Mouse (Mus musculus): Measurements from ENCODE around the gene Ap1s3. TPM values are rescaled to one million over a fixed set of nuclear protein-coding genes. Genes with fewer than 3 reads are reported as not detected.

The Ap1s3 gene
- total RNA-seq, 2 experiments from 2014 or later: 0.14 TPM; not detected in 1

DNA sequence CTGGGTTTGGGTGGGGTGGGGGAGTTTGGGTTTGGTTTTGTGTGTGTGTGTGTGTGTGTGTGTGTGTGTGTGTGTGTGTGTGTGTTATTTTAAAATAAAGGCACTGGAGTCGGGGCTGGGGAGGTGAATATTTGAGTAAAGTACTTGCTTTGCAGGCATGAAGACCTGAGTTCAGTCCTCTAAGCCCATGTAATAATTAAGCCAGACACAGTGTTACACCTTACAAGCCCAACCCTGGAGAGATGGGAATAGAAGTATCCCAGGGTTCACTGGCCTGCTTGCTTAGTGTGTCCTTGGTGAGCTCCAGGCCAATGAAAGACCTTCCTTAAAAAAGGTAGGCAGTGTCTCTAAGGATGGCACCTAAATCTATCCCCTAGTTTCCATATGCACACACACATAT is 80.7 kb downstream of the Ap1s3 start:
- DNase-seq: no peak

DNA sequence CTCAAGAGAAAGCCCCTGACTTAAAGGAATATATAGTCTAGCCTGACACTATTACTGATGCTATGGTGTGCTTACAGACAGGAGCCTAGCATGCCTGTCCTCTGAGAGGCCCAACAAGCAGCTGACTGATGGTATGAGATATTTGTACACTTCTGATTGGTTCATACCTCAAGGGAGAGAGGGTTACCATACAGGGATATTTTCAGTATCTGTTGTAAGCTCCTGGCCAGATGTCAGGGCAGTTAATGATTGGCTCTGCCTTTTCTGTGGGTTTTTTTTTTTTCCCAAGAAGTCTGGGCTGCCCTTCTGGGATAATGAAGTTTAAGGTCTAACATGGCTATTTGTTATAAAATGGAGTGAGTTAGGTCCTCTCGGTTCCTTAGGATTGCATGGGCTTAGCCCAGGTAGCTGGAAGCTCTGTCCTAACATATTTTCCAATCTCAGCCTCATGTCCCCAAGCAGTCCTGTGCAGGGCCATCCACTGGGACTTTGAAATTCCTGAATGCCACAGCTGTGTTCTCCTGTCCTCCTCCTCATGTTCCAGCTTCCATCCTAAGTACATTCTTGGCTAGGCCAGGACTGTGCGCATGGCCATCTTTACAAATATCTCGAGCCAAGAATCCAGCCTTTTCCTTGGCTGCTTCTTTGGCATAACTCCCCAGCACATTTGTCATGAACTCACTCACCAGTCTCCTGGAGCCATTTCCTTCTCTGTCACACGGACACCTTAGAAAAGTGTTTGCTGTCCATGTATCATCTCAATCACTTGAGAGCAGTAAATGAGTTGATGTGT is 81.6 kb downstream of the Ap1s3 start:
- DNase-seq: no peak

DNA sequence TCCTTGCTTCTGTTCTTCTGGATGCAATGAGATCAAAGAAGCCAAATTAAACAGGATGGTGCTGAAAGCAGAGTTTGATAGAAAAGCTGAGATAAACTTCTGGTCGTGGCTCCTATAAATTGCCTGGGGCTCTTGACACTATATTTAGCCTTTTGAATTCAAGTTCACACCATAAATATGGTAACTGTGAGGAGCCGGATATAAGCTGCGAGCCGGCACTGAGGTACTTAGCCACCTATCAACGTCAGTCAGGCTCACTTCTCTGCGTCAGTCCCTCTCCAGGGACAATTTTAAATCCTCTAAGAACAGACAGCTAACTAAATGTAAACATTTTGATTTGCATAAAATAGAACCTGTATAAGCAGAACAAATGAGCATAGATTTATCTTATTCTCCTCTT is 82.3 kb downstream of the Ap1s3 start:
- no peak for DNase-seq

DNA sequence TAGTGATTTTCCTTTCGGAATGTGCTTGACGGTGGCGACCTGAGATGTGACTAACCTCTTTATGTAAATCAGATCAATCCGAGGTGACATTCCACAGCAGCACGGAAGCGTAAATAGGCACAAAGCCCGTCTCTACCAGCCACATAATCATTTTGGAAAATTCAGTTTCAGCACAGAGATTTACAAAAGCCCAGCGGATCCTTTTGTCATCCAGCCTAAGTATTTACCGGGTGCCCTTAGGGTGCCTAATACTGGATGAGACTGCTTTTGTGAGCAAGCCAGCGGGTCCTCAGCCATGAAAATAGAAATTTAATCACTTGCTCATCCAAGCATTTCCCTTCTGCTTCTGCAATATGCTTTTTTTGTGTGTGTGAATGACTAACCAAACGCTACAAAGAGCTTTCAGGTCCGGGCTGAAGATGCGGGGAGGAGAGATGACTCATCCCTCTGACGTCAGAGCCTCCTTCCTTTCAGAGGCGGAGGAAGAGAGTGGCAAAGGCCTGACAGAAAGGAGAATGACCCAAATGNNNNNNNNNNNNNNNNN is 90.6 kb downstream of the Ap1s3 start:
- peak; percentile 18 for DNase-seq

DNA sequence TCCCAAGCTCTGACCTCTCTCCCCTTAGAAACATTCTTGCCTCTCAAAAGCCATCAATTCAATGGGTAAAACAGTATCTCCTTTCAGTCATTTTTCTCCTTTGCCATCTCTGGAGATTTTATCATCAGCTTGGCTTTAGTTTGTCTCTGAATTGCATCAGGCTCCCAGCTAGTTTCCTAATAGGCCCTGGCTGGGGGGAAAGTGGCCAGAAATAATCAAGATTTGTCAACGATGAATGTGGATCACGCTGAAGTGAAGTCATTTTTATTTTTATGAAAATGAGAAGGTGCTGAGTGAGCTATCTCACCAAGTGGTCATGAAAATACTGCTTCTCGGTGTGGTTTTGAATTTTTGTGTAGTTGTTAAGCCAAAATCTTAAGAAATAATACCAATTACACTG is 94.4 kb downstream of the Ap1s3 start:
- no peak for DNase-seq

DNA sequence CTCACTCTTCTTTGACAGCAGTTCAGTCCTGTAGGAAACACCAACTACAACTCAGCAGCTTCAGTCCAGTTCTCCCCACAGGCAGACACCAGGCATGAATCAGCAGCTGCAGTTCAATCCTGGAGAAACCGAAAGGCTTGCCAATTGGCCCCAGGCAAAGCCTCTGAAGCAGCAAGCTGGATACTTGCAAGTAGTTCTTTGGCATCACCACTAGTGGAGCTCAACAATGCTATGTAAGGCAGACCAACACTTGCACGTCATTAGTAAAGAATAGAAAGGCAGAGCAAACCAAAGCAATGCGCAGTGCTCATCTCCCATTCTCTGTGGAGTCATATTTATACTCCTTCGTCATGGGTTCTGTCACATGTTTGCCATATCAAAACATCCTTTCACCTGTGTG is 99.9 kb downstream of the Ap1s3 start:
- DNase-seq: no peak

DNA sequence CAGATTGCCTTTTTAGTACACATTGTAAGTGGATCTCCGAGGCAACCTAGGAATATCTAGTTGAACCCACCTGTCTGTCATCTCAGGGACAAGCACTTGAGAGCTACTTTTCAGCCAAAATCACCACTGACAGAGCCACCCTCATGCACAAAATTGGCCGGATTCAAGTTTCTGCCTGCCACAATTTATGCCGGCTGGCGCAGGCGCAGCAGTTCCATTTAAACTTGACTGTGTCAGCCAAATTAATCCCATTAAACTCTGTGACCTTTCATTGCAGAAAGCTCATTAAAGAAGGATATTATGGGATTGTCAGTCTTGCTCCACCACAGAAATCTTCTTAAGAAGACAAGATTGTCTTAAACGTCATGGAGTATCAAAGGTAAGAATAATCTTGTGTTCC is 100.6 kb downstream of the Ap1s3 start:
- no peak for DNase-seq

DNA sequence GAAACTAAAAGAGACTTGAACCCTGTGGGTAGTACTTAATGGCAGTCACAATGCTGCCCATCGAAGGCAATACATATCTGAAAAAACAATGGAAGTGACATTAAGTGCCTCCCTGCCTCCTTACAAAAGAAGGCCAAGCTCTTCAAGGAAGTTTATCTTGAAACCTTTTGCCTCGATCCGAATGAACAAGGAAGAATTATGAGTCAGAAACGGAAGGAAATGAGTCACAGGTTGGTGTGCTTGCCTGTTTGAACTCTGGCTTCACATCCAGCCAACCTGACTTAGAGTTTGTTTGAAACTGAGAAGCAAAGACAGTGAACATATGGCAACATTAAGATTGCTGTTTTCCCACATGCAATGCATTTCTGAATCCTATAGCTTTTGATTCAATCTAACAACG is 110.6 kb downstream of the Ap1s3 start:
- DNase-seq: no peak

Other genes with a start within 250 kb of the Ap1s3 start
- gene Scg2, start 231.9 kb downstream of the Ap1s3 start, total RNA-seq (2021): under 1 TPM in 1 of 2 experiments, not detected in 1; 0.23 TPM
- 10 to 100 TPM; 35.7 to 39.1 TPM for gene Mrpl44, start 104.0 kb upstream of the Ap1s3 start, total RNA-seq (2021)
- gene Wdfy1, start 104.2 kb upstream of the Ap1s3 start, total RNA-seq (2021): 10 to 100 TPM; 16.6 to 18.7 TPM
- 10 to 100 TPM; 47.0 to 86.2 TPM for gene Serpine2, start 189.2 kb upstream of the Ap1s3 start, total RNA-seq (2021)

Measured in gastrocnemius, postnatal 10 days (tissue).